Mouse (Mus musculus): ENCODE measurements around the gene Ndufa13.
A peak's percentile ranks its signal among the peaks of the same experiment; 100 is the strongest.

GRCm38 (mm10) chr8:69860807-69861206, 41.6 kb downstream of the Ndufa13 start:
- TF ChIP-seq CTCF (IDR thresholded peaks at IDR 0.05; ENCODE audit: insufficient read depth, low read length) (peak; percentile 52; the same call in 1 of the 2 replicates), POLR2A (IDR thresholded peaks at IDR 0.05; ENCODE audit: borderline replicate concordance, extremely low read depth, low read depth, low read length) (no peak)

Measured in lung, adult 2 months (tissue).